Mouse (Mus musculus) testis, adult 2 months (tissue): ENCODE results near the gene Icos. TPM values are rescaled to one million over a fixed set of nuclear protein-coding genes. Genes with fewer than 3 reads are reported as not detected.

Experiments
- H3K27ac ChIP-seq: fragments of 200-500 bp; 2 replicates; pipeline ENCODE4 v1.5.1; 2012; ENCODE audit warnings: low read depth, low read length; ENCODE audit not compliant: control insufficient read depth, insufficient read depth
- H3K27me3 ChIP-seq: fragments of 200-500 bp; 2 replicates; pipeline ENCODE4 v1.6.1; 2012; ENCODE audit warnings: mild to moderate bottlenecking, low read length, moderate library complexity; ENCODE audit not compliant: control insufficient read depth, insufficient read depth
- H3K36me3 ChIP-seq: fragments of 200-500 bp; 2 replicates; pipeline ENCODE4 v1.6.1; 2012; ENCODE audit warnings: mild to moderate bottlenecking, low read length; ENCODE audit not compliant: control insufficient read depth, insufficient read depth
- H3K4me1 ChIP-seq: fragments of 200-500 bp; 2 replicates; pipeline ENCODE4 v1.6.1; 2012; ENCODE audit warnings: low read length; ENCODE audit not compliant: control insufficient read depth, insufficient read depth
- H3K4me3 ChIP-seq: fragments of 200-500 bp; 2 replicates; pipeline ENCODE4 v1.5.1; 2012; ENCODE audit warnings: low read depth, mild to moderate bottlenecking, low read length, moderate library complexity, mixed read lengths; ENCODE audit not compliant: control insufficient read depth
- CTCF ChIP-seq: fragments of 200-500 bp; IDR thresholded peaks from 2 replicates; pipeline ENCODE4 v1.5.1; 2012; ENCODE audit warnings: low read depth, mild to moderate bottlenecking, inconsistent platforms, low read length, moderate library complexity; ENCODE audit not compliant: control insufficient read depth, insufficient read depth, insufficient replicate concordance
- POLR2A ChIP-seq: fragments of 200-500 bp; IDR thresholded peaks from 2 replicates; pipeline ENCODE4 v1.6.1; 2012; ENCODE audit warnings: low read depth, mild to moderate bottlenecking, inconsistent platforms, low read length, moderate library complexity; ENCODE audit not compliant: control insufficient read depth
- polyA plus RNA-seq: library from polyadenylated mRNA; depleted of rRNA; stranded (reverse); fragments of >200 nt; gene quantifications from 2 replicates; pipeline ENCODE4 v1.2.3, GENCODE M21; 2012

Icos gene
- polyA plus RNA-seq, 1 experiment = 0.07 TPM

DNA sequence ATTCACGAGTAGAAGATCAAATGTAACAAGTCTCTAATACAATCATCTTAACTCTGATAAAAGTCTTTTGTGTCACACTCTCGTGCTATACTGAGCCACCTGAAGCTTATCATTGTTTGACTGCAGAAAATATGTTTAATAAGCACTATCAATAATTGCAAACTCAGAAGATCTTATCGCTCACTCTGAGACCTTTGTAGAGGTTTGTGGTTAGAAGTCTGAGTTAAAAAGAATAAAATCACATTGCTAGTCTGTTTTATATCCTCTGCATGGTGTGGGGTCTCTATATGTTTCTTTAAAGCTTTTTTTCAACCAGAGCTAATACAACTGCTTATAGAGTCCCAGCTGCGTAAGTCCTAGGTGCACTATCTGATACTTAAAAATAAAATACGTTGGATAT lies 8.4 kb downstream of the Icos start:
- TF ChIP-seq CTCF = no peak
- TF ChIP-seq POLR2A = no peak
- H3K36me3 ChIP-seq = no peaks in the 10 kb centered on the region
- no peak overlapping the region for H3K27ac ChIP-seq
- no peaks in the 10 kb centered on the region for H3K4me1 ChIP-seq
- no peaks in the 10 kb centered on the region for H3K27me3 ChIP-seq
- H3K4me3 ChIP-seq = no peak overlapping the region

DNA sequence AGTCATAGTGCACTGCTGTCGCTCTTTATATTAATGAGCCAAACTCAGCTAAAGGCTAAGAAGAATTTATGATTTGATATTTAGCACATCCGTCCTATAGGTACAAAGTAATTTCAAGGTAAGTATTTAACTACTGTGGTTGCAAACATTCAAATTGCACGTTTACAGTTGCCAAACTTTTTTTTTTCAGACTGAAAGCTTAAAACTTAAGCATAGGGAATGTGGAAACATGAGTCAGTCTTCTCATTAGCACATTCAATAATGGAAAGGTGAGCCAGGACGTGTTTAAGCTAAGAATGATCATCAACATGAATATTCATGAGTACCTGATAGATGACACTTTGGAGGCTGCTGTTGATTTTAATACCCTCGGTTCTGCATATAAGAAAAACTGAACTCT lies 11.4 kb downstream of the Icos start:
- H3K27ac ChIP-seq = no peak overlapping the region
- no peak overlapping the region for H3K4me3 ChIP-seq
- H3K27me3 ChIP-seq = no peaks in the 10 kb centered on the region
- no peaks in the 10 kb centered on the region for H3K36me3 ChIP-seq
- H3K4me1 ChIP-seq = no peaks in the 10 kb centered on the region
- TF ChIP-seq POLR2A (no peak), CTCF (no peak)

DNA sequence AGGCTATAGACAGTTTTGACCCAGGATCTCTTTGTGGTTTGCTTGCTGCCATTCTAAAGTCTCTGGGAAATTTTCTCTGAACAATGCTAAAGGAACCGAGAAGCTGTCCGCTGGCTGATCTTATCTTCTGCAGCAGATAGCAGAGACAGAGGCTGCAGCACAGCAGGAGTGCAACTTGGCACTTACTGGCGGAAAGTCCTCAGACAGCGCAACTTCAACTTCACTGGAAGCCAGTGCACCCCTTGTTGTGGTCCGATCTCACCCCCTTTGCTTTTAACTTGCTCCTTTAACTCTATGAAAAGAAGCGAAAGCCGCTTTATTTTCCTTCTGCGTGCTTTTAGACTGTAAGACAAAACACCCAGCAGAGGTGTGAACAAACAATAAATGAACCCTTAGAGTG lies 12.6 kb downstream of the Icos start:
- Histone ChIP-seq H3K36me3 (no peaks in the 10 kb centered on the region), H3K27me3 (no peaks in the 10 kb centered on the region), H3K27ac (no peak overlapping the region), H3K4me1 (no peaks in the 10 kb centered on the region), H3K4me3 (no peak overlapping the region)
- no peak for TF ChIP-seq CTCF
- no peak for TF ChIP-seq POLR2A

DNA sequence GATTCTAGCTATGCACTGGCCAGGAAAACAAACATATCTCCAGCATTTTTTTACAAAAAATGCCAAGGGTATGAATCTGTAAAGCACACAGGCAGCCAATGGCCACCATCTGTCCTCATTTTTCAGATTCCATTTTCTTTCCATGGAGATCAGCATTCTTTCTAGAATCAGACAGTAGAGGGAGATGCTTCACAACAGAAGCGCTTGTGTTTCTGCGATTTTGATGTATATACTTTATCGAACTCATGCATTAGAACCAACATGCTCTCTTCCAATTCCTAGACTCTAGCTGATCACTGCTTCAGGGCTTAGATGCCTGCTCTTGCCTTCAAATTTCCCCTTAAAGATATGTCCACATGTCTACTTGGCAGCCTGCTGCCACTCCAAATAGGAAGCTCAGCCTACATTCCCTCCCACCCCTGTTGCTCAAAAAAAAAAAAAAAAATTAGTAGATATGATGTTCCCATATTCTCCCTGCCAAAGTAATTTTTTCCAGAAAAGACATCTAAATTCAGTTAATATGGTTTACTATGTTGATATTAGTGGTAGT lies 20.4 kb downstream of the Icos start:
- H3K4me1 ChIP-seq = no peaks in the 10 kb centered on the region
- no peak overlapping the region for H3K4me3 ChIP-seq
- H3K27ac ChIP-seq = no peak overlapping the region
- TF ChIP-seq CTCF = no peak
- no peak for TF ChIP-seq POLR2A
- H3K36me3 ChIP-seq = no peaks in the 10 kb centered on the region
- H3K27me3 ChIP-seq = no peaks in the 10 kb centered on the region

DNA sequence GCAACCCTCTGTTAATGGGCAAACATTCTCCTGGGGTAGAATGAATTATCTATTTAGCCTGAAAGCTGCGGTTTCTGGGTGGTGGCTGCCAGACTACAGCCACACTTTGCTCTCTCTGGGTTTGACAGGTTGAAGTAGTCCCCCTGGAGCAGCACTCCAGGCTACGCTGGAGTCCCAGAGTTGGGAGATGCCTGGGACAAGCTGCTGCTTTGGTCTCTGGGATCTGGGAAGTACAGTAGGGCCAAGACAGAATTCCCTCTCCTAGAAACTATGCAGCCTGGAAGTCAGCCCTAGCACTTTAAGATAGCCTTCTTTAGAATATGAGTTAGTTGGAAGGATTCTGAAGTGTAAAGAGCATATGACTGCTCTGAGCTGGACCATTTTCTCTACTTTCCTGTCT lies 21.0 kb downstream of the Icos start:
- Histone ChIP-seq H3K27ac (no peak overlapping the region), H3K36me3 (no peaks in the 10 kb centered on the region), H3K27me3 (no peaks in the 10 kb centered on the region), H3K4me3 (no peak overlapping the region), H3K4me1 (no peaks in the 10 kb centered on the region)
- TF ChIP-seq CTCF (no peak), POLR2A (no peak)

DNA sequence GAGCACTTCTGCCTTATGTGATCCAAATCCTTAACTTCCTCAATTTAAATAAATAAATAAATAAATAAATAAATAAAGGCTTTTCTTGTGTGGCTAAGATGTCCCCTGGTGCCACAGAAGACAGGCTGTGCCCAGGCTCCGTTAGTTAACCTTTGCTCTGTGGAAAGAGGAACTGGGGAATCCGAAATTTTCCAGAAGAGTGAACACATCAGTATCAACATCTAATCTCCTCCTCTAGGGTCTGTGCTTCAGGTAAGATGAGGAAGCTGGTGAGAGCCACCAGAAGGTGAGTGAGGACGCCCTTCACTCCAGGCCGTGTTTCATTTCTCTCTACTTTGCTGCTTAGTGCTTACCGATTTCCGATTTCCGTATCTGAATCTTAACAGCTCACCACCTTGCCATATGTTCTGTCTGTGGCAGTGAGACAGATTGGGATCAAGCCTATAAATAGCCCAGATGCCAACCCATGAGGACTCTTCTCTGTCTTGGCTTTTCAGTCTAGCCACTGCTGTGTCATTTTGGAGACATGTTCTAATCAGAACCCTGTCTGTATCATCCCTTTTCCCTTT lies 24.1 kb downstream of the Icos start:
- Histone ChIP-seq H3K4me1 (no peaks in the 10 kb centered on the region), H3K4me3 (no peak overlapping the region), H3K27ac (no peak overlapping the region), H3K36me3 (no peaks in the 10 kb centered on the region), H3K27me3 (no peaks in the 10 kb centered on the region)
- TF ChIP-seq POLR2A = no peak
- TF ChIP-seq CTCF = no peak

DNA sequence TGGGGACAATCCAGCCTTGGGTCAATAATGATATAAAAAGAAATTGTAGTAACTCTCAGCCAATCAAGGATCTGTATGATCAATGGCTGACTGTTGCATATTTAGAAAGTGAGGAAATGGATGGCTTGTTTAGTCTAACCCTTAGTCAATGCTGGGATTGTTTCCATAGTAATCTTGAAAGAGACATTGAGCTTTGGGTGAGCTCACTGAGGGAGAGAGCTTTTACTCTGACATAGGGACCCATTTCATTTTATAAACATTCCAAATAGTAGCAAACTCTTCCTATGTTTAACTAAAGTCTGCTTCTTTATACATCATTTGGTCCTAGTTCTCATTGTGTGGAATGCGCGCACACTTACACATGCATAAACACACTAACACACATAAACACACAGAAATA lies 28.5 kb downstream of the Icos start:
- no peaks in the 10 kb centered on the region for H3K36me3 ChIP-seq
- TF ChIP-seq CTCF = no peak
- TF ChIP-seq POLR2A = no peak
- no peak overlapping the region for H3K27ac ChIP-seq
- no peak overlapping the region for H3K4me3 ChIP-seq
- no peaks in the 10 kb centered on the region for H3K27me3 ChIP-seq
- H3K4me1 ChIP-seq = no peaks in the 10 kb centered on the region
